Mouse (Mus musculus): ENCODE measurements around the gene Asic2.
A peak's percentile ranks its signal among the peaks of the same experiment; 100 is the strongest.

Gene Asic2

GRCm38 (mm10) chr11:80906456-80906855, 1061.8 kb downstream of the Asic2 start:
- no peak for DNase-seq (ENCODE audit: low spot score)

- no peak for DNase-seq (ENCODE audit: low spot score)
Measured at GRCm38 (mm10) chr11:80904559-80904958, 1063.7 kb downstream of the Asic2 start.

GRCm38 (mm10) chr11:80903426-80903825, 1064.8 kb downstream of the Asic2 start:
- DNase-seq (ENCODE audit: low spot score), result no peak

- no peak for DNase-seq (ENCODE audit: low spot score)
Measured at GRCm38 (mm10) chr11:80902664-80903063, 1065.6 kb downstream of the Asic2 start.

GRCm38 (mm10) chr11:80900555-80900954, 1067.7 kb downstream of the Asic2 start:
- DNase-seq (ENCODE audit: low spot score), result no peak

GRCm38 (mm10) chr11:80895853-80896252, 1072.4 kb downstream of the Asic2 start:
- no peak for DNase-seq (ENCODE audit: low spot score)

GRCm38 (mm10) chr11:80889336-80890063, 1078.8 kb downstream of the Asic2 start:
- DNase-seq (ENCODE audit: low spot score), result no peak

- DNase-seq (ENCODE audit: low spot score), result no peak
Measured at GRCm38 (mm10) chr11:80887021-80887420, 1081.2 kb downstream of the Asic2 start.

- DNase-seq (ENCODE audit: low spot score), result no peak
Measured at GRCm38 (mm10) chr11:80886365-80886764, 1081.9 kb downstream of the Asic2 start.

GRCm38 (mm10) chr11:80884521-80885231, 1083.6 kb downstream of the Asic2 start:
- no peak for DNase-seq (ENCODE audit: low spot score)

- no peak for DNase-seq (ENCODE audit: low spot score)
Measured at GRCm38 (mm10) chr11:80882229-80882810, 1085.9 kb downstream of the Asic2 start.

- DNase-seq (ENCODE audit: low spot score), result no peak
Measured at GRCm38 (mm10) chr11:80878026-80878425, 1090.2 kb downstream of the Asic2 start.

GRCm38 (mm10) chr11:80877131-80877651, 1091.1 kb downstream of the Asic2 start:
- DNase-seq (ENCODE audit: low spot score), result no peak

- peak; percentile 31 for DNase-seq (ENCODE audit: low spot score)
Measured at GRCm38 (mm10) chr11:80872509-80873474, 1095.5 kb downstream of the Asic2 start.

- DNase-seq (ENCODE audit: low spot score), result no peak
Measured at GRCm38 (mm10) chr11:80868039-80868438, 1100.2 kb downstream of the Asic2 start.

- DNase-seq (ENCODE audit: low spot score), result no peak
Measured at GRCm38 (mm10) chr11:80862941-80863340, 1105.3 kb downstream of the Asic2 start.

- DNase-seq (ENCODE audit: low spot score), result no peak
Measured at GRCm38 (mm10) chr11:80858065-80858464, 1110.2 kb downstream of the Asic2 start, which contains the start of gene Spaca3. Gene Spaca3 (plus strand): TSS chr11:80858365.

- no peak for DNase-seq (ENCODE audit: low spot score)
Measured at GRCm38 (mm10) chr11:80856827-80857226, 1111.4 kb downstream of the Asic2 start.

GRCm38 (mm10) chr11:80854908-80855307, 1113.3 kb downstream of the Asic2 start:
- no peak for DNase-seq (ENCODE audit: low spot score)

- DNase-seq (ENCODE audit: low spot score), result no peak
Measured at GRCm38 (mm10) chr11:80854430-80854829, 1113.8 kb downstream of the Asic2 start.

GRCm38 (mm10) chr11:80853014-80853413, 1115.2 kb downstream of the Asic2 start:
- no peak for DNase-seq (ENCODE audit: low spot score)

- no peak for DNase-seq (ENCODE audit: low spot score)
Measured at GRCm38 (mm10) chr11:80851859-80852258, 1116.4 kb downstream of the Asic2 start.

Data from T-cell, adult 2 months (primary cell).